Mouse (Mus musculus): ENCODE results near the gene Stard8. TPM values are rescaled to one million over a fixed set of nuclear protein-coding genes. Genes with fewer than 3 reads are reported as not detected.
"Not testable (repeated sequence)": the region's sequence is repeated elsewhere in the genome, so short reads cannot be mapped to it uniquely, and the experiment has no call there.

Stard8 gene
- total RNA-seq, 2 experiments from 2014 or later = 38.9 to 39.2 TPM

GRCm38 (mm10) chrX:99043739-99044138, 40.7 kb downstream of the Stard8 start:
- intact Hi-C loops (cut with DNase I) = no loop called here
- DNase-seq = no peak

DNA sequence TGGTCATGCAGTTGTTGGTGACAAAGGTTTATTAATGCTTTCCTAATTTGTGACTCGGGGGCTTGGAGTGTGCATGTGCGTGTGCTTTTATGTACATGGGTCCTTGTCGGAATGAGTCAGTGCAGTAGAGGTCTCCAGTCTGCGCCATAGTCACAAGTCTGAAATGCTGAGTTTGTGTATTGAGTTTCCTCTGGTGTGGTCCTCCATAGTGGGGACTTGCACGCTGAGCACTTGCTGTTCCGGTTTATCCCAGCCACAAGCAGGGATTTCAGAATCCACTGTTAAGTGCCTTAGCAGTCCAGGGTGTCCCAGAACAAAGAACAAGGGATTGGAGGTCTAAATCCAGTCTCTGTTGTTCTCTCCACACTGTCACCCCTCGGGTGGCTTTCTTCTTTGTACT, 42.3 kb downstream of the Stard8 start:
- intact Hi-C loops (cut with DNase I) = no loop called here
- DNase-seq = no peak

GRCm38 (mm10) chrX:99046360-99047055, 43.5 kb downstream of the Stard8 start:
- intact Hi-C loops (cut with DNase I) = no loop called here
- DNase-seq = peak in 1 of 2 experiments; percentile 35

DNA sequence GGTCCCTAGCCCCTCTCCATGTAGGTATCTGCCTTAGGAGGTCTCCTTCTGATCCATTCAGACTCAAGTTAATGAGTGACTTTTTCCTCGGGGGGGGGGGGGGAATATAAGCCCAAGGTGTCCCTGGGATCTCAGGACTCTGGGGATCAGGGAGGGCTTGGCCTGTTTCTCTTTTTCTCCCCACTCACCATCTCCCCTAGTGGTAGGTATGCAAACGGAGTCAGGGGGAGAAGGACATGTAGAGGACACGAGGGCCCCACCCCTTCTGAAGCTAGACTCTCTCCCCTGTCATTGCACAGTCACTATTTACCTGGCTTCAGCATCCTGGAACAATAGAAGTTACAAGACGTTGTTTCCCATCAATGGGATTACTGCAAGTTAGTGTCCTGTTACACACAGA, 45.1 kb downstream of the Stard8 start:
- intact Hi-C loops (cut with DNase I) = no loop called here
- DNase-seq = no peak

GRCm38 (mm10) chrX:99049247-99049646, 46.2 kb downstream of the Stard8 start:
- intact Hi-C loops (cut with DNase I) = no loop called here
- DNase-seq = peak; percentile 42 to 51

DNA sequence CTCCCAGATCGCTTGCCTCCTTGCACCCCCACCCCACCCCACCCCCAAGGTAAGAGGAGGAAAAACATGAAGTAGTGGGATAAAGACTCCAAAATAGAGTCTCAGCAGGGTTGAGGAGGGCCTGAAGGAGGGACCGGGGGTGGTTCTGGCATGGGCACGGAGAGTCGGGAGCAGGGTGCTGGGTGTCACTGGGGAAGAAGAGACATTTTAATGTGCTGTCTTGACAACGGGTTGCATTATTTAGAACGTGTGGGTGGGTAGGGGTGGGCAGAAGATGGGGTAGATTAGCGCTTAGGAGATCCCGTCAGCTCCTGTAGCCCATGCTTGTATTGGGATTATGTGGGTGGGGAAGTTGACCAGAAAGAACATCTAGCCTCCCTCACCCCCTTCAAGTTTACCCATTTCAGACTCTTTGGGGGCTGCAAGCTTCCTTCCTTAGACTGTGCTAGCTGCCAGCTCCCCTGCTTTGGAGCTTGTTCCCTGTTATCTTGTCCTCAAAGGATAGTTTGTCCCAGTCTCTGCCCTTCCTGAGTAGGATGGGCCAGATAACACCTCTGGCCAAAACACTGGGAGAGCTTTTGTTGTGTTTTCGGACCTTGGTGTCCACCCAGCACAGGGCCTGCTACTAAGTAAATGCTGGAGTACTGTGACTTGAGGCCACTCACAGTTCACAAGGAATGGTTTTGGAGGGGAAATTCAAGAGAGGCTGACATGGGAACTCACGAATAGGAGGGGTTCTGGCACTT, 47.9 kb downstream of the Stard8 start:
- no peak for DNase-seq
- intact Hi-C loops (cut with DNase I) = no loop called here

DNA sequence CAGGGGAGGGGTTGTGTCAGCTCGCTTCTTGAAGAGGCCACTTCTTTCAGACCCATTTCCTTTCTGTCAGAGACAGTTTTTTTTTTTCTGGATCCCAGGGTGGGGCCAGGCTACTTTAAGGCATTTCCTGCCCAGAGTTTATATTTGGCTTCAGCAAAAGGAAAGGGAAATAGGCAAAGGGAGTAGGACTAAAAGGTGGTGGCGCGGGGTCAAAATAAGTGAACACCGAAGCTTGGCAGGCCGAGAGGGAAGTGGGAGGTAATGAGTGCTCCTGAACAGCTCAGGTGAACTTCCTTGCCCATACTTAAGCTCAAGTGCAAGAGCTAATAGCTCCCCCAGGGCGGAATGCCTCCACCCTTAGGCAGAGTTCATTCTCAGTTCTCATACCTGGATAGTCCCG, 49.2 kb downstream of the Stard8 start:
- intact Hi-C loops (cut with DNase I) = no loop called here
- peak in 1 of 2 experiments; percentile 29 for DNase-seq

GRCm38 (mm10) chrX:99054512-99054911, 51.5 kb downstream of the Stard8 start:
- peak; percentile 37 to 53 for DNase-seq
- intact Hi-C loops (cut with DNase I) = no loop called here

DNA sequence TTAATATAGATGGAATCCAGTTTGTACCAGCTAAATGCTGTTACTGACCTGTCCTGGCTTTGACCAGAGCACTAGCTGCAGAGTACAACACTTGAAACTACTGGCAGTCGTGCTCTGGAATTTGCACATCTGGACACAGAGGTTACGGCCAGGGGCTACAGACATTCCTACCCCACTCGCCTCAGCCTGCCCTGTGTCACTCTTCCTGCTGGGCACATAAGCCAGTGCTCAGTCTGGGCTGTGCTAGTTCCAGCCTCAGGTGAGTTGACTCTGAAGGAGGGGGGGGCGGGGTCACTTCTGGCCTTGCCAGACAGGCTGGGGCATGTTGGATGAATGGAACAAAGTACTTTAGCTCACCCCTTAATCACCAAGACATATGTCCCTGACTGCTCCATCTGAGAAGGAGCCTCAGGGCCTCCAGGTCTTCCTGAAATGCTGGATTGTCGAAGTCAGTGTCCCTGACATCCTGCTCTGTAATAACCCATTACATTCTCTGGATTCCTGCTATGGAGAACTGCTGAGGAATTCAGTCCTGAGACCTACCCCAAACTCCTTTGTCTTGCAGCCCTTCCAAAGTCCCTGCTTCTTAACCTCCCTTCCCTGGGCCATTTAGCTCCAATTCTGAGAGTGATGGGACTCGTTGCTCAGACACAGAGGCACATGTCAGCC, 54.9 kb downstream of the Stard8 start:
- no peak for DNase-seq
- intact Hi-C loops (cut with DNase I) = no loop called here

DNA sequence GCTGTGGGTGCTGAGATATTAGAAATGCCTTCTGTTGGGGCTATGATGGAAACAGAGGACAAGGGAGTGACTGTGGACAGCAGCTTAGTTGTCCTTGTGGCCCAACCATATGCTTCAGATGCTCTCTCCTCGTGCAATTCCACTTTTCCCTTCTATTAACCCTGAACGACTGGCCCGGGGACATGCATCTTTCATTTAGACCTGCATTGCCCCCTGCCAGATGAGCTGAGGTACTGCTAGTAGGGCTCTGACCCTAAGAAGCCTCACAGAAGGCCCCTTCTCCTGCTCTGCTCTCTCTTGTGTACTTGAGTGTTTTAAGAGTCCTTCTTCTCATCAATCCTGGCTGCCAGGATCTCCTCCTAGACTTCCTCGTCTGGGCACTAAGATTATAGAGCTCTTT, 56.1 kb downstream of the Stard8 start:
- intact Hi-C loops (cut with DNase I) = loop anchor here (1.0 kb wide), 1 partner anchor 70 kb away; no protein-coding TSS in a partner anchor
- peak in 1 of 2 experiments; percentile 50 for DNase-seq

GRCm38 (mm10) chrX:99065582-99065981, 62.5 kb downstream of the Stard8 start:
- intact Hi-C loops (cut with DNase I) = no loop called here
- no peak for DNase-seq

GRCm38 (mm10) chrX:99066550-99066949, 63.5 kb downstream of the Stard8 start:
- no peak for DNase-seq
- intact Hi-C loops (cut with DNase I) = no loop called here

- DNase-seq = no peak
- intact Hi-C loops (cut with DNase I) = no loop called here
Observed at GRCm38 (mm10) chrX:99067232-99067631, 64.2 kb downstream of the Stard8 start.

GRCm38 (mm10) chrX:99067671-99068151, 64.7 kb downstream of the Stard8 start:
- intact Hi-C loops (cut with DNase I) = no loop called here
- no peak for DNase-seq

GRCm38 (mm10) chrX:99071188-99071587, 68.1 kb downstream of the Stard8 start:
- DNase-seq = no peak
- intact Hi-C loops (cut with DNase I) = no loop called here

DNA sequence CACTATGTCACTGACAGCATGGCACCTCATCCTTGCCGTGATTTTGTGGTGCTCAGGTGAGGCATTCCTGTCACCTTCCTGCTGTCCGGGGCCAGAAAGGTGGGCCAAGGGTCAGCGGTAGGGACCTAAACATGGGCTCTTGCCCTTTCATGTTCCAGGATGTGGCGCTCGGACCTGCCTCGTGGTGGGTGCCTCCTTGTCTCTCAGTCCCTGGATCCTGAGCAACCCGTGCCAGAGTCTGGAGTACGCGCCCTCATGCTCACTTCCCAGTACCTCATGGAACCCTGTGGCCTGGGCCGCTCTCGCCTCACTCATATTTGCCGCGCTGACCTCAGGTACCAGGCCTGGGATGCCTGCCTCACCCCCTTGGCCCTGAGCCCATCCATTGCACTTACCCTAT, 69.5 kb downstream of the Stard8 start:
- DNase-seq = no peak
- intact Hi-C loops (cut with DNase I) = no loop called here

- intact Hi-C loops (cut with DNase I) = no loop called here
- no peak for DNase-seq
Observed at GRCm38 (mm10) chrX:99075111-99075510, 72.1 kb downstream of the Stard8 start.

DNA sequence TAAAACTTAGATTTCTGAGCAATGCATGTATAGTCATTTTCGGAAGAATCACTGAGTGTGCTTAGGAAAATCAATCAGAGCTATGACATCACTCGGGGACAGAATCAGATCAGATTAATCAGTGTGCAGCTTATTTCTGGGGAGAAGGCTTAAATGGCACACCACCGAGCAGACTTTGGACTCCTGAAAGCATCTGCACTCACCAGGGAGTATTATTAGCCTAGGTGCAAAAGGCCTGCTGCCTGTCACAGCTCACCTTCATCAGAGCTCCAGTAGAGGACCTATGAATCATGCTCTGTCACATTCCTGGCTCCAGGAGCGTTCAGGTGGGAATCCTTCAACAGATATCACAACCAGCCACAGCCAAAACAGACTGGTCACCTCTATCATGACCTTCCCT, 73.4 kb downstream of the Stard8 start:
- intact Hi-C loops (cut with DNase I) = no loop called here
- no peak for DNase-seq

DNA sequence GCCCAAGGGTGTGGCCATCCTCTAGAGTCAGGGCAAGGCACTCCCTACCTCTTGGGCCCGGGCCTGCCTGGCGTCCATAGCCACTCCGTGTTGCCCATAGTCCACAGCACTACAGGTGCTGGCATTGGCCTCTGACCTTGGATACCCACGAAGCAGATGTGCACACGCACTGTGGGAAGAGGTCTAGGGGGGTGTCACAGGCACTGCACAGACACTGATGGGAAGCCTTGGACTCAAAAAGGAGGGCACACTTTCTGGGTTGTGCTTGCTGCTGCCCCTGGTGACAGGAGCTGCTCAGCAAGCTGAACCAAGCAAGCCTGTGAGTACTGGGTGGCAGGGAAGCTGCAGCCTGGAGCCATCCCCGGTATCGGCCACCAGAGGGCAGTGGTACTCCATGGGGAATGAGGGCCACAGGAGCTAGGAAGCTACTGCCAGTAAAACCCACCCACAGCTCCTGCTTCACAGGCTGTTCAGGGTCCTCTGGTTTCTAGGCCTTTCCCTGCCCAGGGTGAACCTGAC, 75.4 kb downstream of the Stard8 start:
- DNase-seq = not testable (repeated sequence)
- intact Hi-C loops (cut with DNase I) = loop anchor here (2.0 kb wide), 1 partner anchor 34 kb away; no protein-coding TSS in a partner anchor

DNA sequence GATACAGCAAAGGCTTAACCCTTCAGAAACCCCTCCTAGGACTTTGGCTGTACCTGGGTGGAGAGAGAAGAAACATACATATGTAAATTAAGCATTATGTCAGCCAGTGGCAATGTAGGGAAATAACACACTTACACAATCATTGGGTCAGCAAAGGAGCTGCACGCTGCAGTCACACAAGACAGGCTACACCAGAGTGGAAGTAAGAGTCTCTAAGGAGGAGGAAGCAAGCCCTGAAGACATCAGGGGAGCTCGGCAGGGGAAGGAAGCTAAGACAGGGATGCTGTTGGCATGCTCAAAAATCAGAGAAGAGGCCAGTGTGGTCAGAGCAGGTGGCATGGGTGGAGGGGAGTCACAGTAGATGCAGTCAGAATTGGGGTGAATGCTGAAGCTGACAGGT, 89.7 kb downstream of the Stard8 start:
- intact Hi-C loops (cut with DNase I) = no loop called here
- DNase-seq = no peak
